Mouse (Mus musculus): ENCODE data around the gene Acap1. TPM values are rescaled to one million over a fixed set of nuclear protein-coding genes. Genes with fewer than 3 reads are reported as not detected.

Acap1 gene
- total RNA-seq, 2 experiments from 2014 or later = 0.27 to 1.1 TPM

- intact Hi-C loops (cut with DNase I) = no loop called here
- no peak for DNase-seq
These were observed 14.8 kb upstream of the Acap1 start for GRCm38 (mm10) chr11:69910177-69910576.

GRCm38 (mm10) chr11:69909174-69909573 is 13.8 kb upstream of the Acap1 start:
- DNase-seq = no peak
- intact Hi-C loops (cut with DNase I) = no loop called here

GRCm38 (mm10) chr11:69908645-69909044 is 13.3 kb upstream of the Acap1 start:
- intact Hi-C loops (cut with DNase I) = no loop called here
- no peak for DNase-seq

- intact Hi-C loops (cut with DNase I) = no loop called here
- DNase-seq = no peak
These were observed 9.0 kb upstream of the Acap1 start for GRCm38 (mm10) chr11:69904311-69904710.

GRCm38 (mm10) chr11:69902972-69903371 is 7.6 kb upstream of the Acap1 start:
- intact Hi-C loops (cut with DNase I) = no loop called here
- no peak for DNase-seq

- DNase-seq = no peak
- intact Hi-C loops (cut with DNase I) = no loop called here
These were observed 6.7 kb upstream of the Acap1 start for GRCm38 (mm10) chr11:69901993-69902392.

GRCm38 (mm10) chr11:69901406-69901846 is 6.1 kb upstream of the Acap1 start:
- DNase-seq = peak; percentile 89 to 91
- intact Hi-C loops (cut with DNase I) = no loop called here

GRCm38 (mm10) chr11:69900471-69901405 is 5.4 kb upstream of the Acap1 start, which contains the start of the genes 2810408A11Rik and Neurl4:
Gene 2810408A11Rik, minus strand, starts transcription at chr11:69900987.
Gene Neurl4, plus strand, starts transcription at chr11:69901072.
- intact Hi-C loops (cut with DNase I) = no loop called here
- peak; percentile 76 to 83 for DNase-seq

- DNase-seq = no peak
- intact Hi-C loops (cut with DNase I) = no loop called here
These were observed 4.5 kb upstream of the Acap1 start for GRCm38 (mm10) chr11:69899870-69900269.

GRCm38 (mm10) chr11:69894671-69895070 is 668 bp downstream of the Acap1 start:
- intact Hi-C loops (cut with DNase I) = no loop called here
- no peak for DNase-seq

GRCm38 (mm10) chr11:69891482-69891881 is 3.9 kb downstream of the Acap1 start:
- intact Hi-C loops (cut with DNase I) = no loop called here
- DNase-seq = no peak

GRCm38 (mm10) chr11:69886907-69887635 is 8.3 kb downstream of the Acap1 start:
- intact Hi-C loops (cut with DNase I) = no loop called here
- no peak for DNase-seq

- intact Hi-C loops (cut with DNase I) = no loop called here
- DNase-seq = no peak
These were observed 10.7 kb downstream of the Acap1 start for GRCm38 (mm10) chr11:69884663-69885062.

GRCm38 (mm10) chr11:69884240-69884639 is 11.1 kb downstream of the Acap1 start:
- DNase-seq = no peak
- intact Hi-C loops (cut with DNase I) = no loop called here

GRCm38 (mm10) chr11:69883527-69884151 is 11.7 kb downstream of the Acap1 start:
- intact Hi-C loops (cut with DNase I) = no loop called here
- DNase-seq = no peak

- intact Hi-C loops (cut with DNase I) = no loop called here
- no peak for DNase-seq
These were observed 12.3 kb downstream of the Acap1 start for GRCm38 (mm10) chr11:69883066-69883465.

GRCm38 (mm10) chr11:69881787-69882670 is 13.3 kb downstream of the Acap1 start:
- intact Hi-C loops (cut with DNase I) = no loop called here
- no peak for DNase-seq

- peak; percentile 88 to 92 for DNase-seq
- intact Hi-C loops (cut with DNase I) = no loop called here
These were observed 14.3 kb downstream of the Acap1 start, which contains the start of gene Kctd11 for GRCm38 (mm10) chr11:69880853-69881603. Gene Kctd11, minus strand, starts transcription at chr11:69881406.

- intact Hi-C loops (cut with DNase I) = no loop called here
- DNase-seq = peak in 1 of 2 experiments; percentile 62
These were observed 14.9 kb downstream of the Acap1 start for GRCm38 (mm10) chr11:69880506-69880852.
